Mouse (Mus musculus) olfactory bulb, adult 2 months (tissue): ENCODE results near the gene Fus.

Source experiments
- CTCF ChIP-seq: fragments of 200-500 bp; IDR thresholded peaks from 2 replicates; pipeline ENCODE4 v1.5.1; 2012; ENCODE audit warnings: low read depth, mild to moderate bottlenecking, low read length, moderate library complexity; ENCODE audit not compliant: insufficient read depth
- POLR2A ChIP-seq: fragments of 200-500 bp; IDR thresholded peaks from 2 replicates; pipeline ENCODE4 v1.6.1; 2012; ENCODE audit warnings: mild to moderate bottlenecking, low read depth, low read length, moderate library complexity; ENCODE audit not compliant: insufficient read depth

DNA sequence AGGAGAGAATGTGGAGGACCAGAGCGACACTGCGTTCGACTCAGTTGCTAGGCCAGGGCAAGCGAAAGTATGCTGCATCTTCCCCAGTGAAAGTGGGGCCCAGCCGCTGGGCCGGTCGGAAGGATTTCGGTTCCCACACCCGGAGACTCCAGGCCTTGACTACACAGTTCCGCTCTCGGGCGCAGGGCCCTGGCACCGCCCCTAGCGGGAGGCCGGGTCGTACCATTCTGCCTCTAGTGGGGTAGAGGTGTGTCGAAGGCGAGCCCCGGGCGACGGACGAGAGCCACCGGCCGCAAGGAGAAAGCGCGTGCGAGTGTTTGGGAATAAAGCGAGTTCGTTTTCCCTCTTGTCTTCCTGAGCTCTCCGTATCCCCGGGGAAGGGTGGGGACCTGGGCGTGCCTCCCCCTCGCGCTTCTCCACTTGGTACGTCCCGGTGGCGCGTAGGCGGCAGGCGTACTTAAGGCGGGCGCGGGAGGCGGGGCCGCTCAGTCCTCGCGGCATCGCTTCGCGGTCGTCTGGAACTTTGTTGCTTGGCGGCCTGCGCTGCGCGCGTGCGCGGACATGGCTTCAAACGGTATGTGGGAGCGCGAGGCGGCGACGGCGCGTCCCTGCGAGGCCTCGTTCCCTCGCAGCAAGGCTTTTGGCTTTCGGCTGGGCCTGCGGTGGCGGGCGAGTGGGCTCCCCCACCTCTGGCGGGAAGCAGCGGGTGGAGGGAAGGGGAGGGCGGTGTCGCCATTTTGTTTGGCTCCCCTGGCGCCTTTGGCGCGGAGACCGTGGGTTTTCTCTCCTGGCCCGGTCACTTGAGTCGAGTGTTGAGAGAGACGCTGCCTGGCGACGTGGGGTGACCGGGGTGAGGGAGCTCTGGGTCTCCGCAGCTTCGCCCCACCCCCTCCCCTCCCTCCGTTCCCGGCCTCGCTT is at the start of gene Fus:
- TF ChIP-seq CTCF (no peak), POLR2A (peak; percentile 99)
